Mouse (Mus musculus) v-Abl transformed pro-B cells (cell line): Measurements from ENCODE around the gene Clec3b.

Experiments
- in situ Hi-C, 2 experiments: fragments of 400-800 bp; cut with MboI; formaldehyde crosslinking; loops; one replicate each; pipeline ENCODE4 v1.15.1; 2025; ENCODE audit not compliant: unreplicated experiment in 2 of 2

Gene Clec3b

GRCm38 (mm10) chr9:123150241-123151020 is at the start of gene Clec3b:
Gene Clec3b (plus strand): TSS chr9:123150946.
- in situ Hi-C loops, result loop anchor here in 1 of 2 experiments (25.0 kb wide), 1 partner anchor 287 kb away; no protein-coding TSS in a partner anchor

DNA sequence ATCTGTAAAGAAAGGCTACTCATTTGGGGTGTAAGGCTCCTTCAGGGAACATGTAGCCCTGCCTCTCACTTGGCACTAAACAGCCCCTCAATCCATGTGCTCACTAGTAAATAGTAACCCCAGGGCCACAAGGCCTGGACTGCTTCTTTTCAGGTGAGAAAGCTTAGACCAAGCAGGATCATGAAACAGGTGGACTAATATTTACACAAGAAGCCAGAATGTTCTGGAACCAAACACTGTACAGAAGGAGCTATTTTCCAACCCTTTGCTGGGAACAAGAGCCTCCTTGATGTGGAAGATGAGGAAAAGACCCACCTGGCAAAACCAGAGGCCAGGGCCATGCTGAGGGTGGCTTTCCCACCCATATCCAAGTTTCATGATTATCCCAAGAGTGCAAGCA is 47.3 kb upstream of the Clec3b start:
- in situ Hi-C loops, result no loop called here

- in situ Hi-C loops, result no loop called here
Measured at GRCm38 (mm10) chr9:123104362-123104761, 46.4 kb upstream of the Clec3b start.

DNA sequence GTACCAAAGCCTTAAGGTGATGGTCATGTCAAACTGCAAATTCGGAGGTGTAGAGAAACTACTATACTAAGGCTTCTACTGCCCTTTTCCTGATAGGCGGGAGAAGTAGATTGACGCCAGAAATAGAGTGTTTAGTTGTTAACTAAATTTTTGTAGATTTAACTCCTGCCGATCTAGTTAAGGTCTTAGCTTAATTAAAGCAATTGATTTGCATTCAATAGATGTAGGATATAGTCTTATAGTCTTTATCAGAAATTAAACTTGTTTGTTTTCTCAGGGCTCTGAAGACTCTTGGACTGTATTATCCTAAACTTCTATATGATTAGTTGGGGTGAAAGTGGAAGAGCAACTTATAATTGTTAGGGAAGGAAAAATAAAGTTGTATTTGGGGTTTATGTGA is 43.6 kb upstream of the Clec3b start:
- in situ Hi-C loops, result no loop called here

GRCm38 (mm10) chr9:123109188-123109587 is 41.6 kb upstream of the Clec3b start:
- in situ Hi-C loops, result no loop called here

DNA sequence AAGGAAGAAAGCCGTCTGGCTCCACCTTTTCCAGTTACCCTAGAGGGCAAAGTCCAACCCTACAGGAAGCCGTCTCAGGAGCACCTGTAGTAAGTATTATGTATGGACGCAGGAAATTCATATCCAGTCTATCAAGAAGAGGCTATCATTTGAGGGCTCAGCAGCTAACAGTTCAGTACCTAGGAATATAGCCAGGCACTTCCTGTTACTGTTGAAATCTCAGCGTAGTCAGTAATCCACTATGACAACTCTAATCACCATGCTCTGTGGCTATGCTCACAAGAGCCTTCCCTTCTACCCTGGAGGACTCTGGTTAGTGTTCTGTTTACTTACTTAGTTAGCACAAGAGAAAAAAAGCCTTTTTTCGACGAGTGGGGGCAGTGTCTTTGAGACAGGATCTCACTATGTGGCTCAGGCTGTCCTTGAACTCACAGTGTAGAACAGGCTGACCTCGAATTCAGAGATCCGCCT is 39.0 kb upstream of the Clec3b start:
- in situ Hi-C loops, result loop anchor here (5.0 to 10.0 kb wide), 4 partner anchors 159 to 257 kb away; partner anchors contain the start of genes 1110059G10Rik (in 1 of the 2), Kif15 (in 1 of the 2) and Zfp445 (in 1 of the 2)

GRCm38 (mm10) chr9:123112805-123113521 is 37.8 kb upstream of the Clec3b start, which contains the start of the genes Zdhhc3 and Exosc7:
Gene Zdhhc3 (minus strand): TSS chr9:123113205.
Gene Exosc7 (plus strand): TSS chr9:123113215.
- in situ Hi-C loops, result loop anchor here (5.0 to 10.0 kb wide), 4 partner anchors 161 to 258 kb away; partner anchors contain the start of genes 1110059G10Rik (in 1 of the 2), Kif15 (in 1 of the 2) and Zfp445 (in 1 of the 2)

GRCm38 (mm10) chr9:123113931-123114330 is 36.8 kb upstream of the Clec3b start:
- in situ Hi-C loops, result loop anchor here (5.0 to 10.0 kb wide), 4 partner anchors 162 to 259 kb away; partner anchors contain the start of genes 1110059G10Rik (in 1 of the 2), Kif15 (in 1 of the 2) and Zfp445 (in 1 of the 2)

DNA sequence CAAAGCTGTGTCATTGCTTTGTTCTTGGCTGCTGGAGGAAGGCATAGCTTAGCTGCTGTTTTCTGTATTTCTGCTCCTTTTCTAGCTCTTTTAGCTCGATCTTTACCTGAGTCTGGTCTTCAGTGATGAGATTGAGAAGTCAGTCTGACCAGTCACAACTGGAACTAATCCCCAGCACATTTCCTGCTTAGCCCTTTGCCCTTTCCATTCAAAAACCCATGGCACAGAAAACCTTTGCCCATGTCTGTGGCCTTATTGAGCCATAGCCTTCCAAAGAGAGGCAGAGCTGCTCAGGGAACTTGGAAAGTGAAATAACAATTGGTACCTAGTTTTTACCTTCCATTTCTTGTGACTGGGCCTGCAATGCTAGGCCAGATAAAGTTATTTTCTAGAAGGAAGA is 35.2 kb upstream of the Clec3b start:
- in situ Hi-C loops, result loop anchor here (10.0 kb wide), 3 partner anchors 171 to 261 kb away; partner anchors contain the start of gene Zfp445 (in 1 of the 2)

DNA sequence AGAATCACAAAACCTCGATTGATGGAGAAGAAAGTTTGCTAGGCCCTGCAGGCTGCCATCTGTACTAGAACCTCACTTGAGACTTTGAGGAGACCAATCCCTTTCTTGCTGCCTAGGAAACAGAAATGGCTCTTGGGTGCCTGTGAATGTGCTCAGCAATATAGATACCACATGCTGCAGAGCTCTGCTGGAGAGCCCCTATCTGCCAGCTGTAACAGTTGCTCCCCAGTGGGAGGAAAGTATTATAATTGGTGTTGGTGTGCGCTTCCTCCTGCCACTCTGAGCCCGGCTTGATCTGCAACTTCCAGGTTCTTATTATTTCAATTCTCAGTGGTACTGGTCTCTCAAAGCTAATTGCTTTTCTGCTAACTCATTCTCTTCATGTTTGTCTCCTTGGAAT is 27.7 kb upstream of the Clec3b start:
- in situ Hi-C loops, result loop anchor here in 1 of 2 experiments (10.0 kb wide), 2 partner anchors 322 to 402 kb away; partner anchors contain the start of gene Sacm1l

- in situ Hi-C loops, result loop anchor here in 1 of 2 experiments (10.0 kb wide), 2 partner anchors 321 to 401 kb away; partner anchors contain the start of gene Sacm1l
Measured at GRCm38 (mm10) chr9:123123571-123124412, 27.0 kb upstream of the Clec3b start.

DNA sequence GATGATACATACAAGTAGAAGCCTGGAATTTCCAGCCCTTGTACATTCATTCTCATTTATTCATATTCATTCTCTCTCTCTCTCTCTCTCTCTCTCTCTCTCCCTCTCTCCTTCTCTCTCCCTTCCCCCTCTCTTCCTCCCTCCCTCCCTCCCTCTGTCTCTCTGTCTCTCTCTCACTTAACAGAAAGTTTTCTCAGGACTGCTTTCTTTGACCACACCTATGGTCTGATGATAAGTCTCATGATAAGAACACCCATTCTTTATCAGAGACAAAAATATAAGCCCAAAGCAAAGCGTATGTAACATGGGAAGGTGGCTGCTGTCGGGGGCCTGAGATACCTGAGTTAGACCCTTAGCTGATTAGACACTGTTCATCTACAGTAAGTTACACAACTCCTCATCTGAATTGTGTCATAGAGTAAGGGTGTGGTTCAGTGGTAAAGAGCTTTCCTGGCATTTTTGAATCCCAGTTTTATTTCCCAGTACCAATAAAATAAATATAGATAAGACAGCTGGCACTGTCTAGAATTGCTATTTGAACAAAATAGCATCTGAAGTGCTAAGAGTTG is 26.2 kb upstream of the Clec3b start:
- in situ Hi-C loops, result loop anchor here in 1 of 2 experiments (10.0 kb wide), 2 partner anchors 320 to 400 kb away; partner anchors contain the start of gene Sacm1l

DNA sequence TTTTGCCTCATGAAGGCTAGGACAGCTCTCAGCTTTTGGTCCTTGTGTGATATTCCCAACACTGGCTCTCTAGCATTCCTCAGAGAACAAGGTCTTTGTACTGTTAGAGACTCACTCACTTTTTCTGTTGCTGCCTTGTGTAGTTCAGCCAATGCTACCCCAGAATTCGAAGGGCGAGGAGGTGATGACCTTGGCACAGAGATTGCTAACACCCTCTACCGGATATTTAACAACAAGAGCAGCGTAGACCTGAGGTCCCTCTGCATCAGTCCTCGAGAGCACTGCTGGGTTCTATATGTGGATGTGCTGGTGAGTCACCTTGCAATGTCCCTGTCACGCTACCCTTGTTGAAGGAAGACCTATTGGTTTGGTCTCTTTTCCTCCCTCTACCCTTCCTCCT is 23.1 kb upstream of the Clec3b start:
- in situ Hi-C loops, result loop anchor here in 1 of 2 experiments (10.0 kb wide), 2 partner anchors 317 to 397 kb away; partner anchors contain the start of gene Sacm1l

DNA sequence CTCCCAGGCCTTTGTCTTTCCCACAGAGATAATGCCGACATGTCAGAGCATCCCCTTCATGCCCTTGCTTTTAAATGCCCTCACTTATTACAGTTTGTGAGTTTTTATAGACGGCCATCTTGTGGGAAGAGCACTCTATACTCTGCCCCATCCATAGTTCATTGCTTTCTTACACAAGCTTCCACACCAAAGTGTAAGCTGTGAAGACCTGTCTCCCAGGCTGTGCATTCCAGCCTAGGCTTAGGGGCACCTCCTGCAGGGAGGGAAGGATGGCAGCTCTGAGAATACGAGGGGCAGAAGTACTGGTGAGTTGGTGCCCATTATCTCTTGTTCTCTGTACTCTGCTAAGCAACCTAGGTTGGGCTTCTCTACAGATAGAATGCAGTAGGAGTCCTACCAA is 17.8 kb upstream of the Clec3b start:
- in situ Hi-C loops, result no loop called here

GRCm38 (mm10) chr9:123136953-123137682 is 13.6 kb upstream of the Clec3b start:
- in situ Hi-C loops, result no loop called here

GRCm38 (mm10) chr9:123138891-123139474 is 11.8 kb upstream of the Clec3b start:
- in situ Hi-C loops, result no loop called here

DNA sequence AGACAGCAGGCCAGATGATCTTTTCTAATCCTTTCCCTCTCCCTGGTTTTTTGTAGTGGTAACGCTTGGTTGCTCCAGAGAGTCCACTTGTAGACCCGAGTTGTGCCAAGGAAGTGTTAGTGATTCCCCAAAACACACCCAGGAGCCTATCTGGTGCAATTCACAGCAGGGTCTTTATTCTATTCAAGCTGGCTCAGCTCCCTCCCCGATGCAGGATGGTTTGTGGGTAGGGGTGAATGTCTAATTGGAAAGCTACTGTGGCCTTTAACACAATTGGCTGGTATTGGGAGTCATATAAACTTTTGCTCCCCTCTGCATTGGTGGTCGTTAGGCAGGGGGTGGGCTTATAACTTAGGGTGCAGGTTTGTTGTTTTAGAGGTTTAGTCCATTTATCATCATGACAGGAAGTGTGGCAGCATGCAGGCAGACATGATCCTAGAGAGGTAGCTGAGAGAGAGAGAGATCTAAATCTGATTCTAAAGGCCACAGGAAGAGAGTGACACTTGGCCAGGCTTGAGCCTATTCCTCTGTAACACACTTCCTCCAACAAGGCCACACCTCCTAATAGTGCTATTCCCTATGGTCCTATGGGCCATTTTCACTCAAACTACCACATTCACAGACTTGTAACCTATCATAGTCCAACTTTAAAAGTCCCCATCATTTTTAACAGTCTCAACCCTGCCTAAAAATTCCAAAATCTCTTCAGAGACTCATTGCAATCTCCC is 10.7 kb upstream of the Clec3b start:
- in situ Hi-C loops, result no loop called here

GRCm38 (mm10) chr9:123148430-123148829 is 2.3 kb upstream of the Clec3b start:
- in situ Hi-C loops, result no loop called here
